Mouse (Mus musculus) cortical plate, adult 2 months (tissue): ENCODE data around the gene Sirt2. TPM values are rescaled to one million over a fixed set of nuclear protein-coding genes. Genes with fewer than 3 reads are reported as not detected.

ENCODE experiments used
- H3K27ac ChIP-seq: fragments of 200-500 bp; 2 replicates; pipeline ENCODE4 v1.5.1; 2012; ENCODE audit warnings: low read length, control low read depth, inconsistent platforms; ENCODE audit not compliant: insufficient read depth
- H3K4me1 ChIP-seq: fragments of 200-500 bp; 2 replicates; pipeline ENCODE4 v1.6.1; 2011; ENCODE audit warnings: low read length; ENCODE audit not compliant: control insufficient read depth, insufficient read depth
- H3K4me3 ChIP-seq: fragments of 200-500 bp; 2 replicates; pipeline ENCODE4 v1.5.1; 2011; ENCODE audit warnings: mild to moderate bottlenecking, low read length, control low read depth; ENCODE audit not compliant: insufficient read depth
- CTCF ChIP-seq: fragments of 200-500 bp; IDR thresholded peaks from 2 replicates; pipeline ENCODE4 v1.5.1; 2011; ENCODE audit warnings: mild to moderate bottlenecking, control low read depth, low read length; ENCODE audit not compliant: insufficient read depth; ENCODE audit errors: extremely low read depth
- POLR2A ChIP-seq: fragments of 200-500 bp; IDR thresholded peaks from 2 replicates; pipeline ENCODE4 v1.6.1; 2011; ENCODE audit warnings: mild to moderate bottlenecking, low read length, control low read depth; ENCODE audit not compliant: insufficient read depth; ENCODE audit errors: extremely low read depth
- polyA plus RNA-seq: library from polyadenylated mRNA; depleted of rRNA; stranded (reverse); fragments of >200 nt; gene quantifications from 2 replicates; pipeline ENCODE4 v1.2.3, GENCODE M21; 2012; rRNA removed

The Sirt2 gene
- polyA plus RNA-seq, 1 experiment, result 291 TPM

DNA sequence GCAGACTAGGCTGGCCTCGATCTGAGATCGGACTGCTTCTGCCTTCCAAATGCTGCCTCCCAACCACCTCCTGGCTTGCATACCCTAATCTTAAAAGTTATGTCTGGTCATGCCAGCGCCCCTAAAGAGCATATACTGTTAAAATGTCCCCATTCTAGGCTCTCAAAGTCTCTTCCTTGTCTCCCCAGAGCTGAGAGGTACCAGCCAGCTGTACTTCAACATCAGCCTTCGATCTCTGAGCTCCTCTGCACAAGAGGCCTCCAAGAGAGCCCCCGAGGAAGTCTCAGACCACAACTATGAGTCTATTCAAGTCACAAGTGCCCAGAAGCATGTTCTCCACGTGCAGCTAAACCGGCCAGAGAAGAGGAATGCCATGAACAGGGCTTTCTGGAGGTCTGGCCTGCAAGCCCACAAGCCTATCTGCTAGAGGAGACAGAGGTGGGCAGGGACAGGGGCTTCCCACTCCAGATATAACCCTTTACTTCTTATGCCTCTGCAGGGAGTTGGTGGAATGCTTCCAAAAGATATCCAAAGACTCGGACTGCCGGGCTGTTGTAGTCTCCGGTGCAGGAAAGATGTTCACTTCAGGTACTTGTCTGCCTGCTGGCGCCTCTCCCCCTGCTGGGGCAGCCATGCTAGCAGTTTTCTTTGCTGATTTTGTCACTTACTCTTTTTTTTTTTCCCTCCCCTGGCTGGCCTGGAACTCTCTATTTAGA is 59.3 kb downstream of the Sirt2 start:
- H3K27ac ChIP-seq, result peak overlapping the region; percentile 85
- TF ChIP-seq CTCF, result no peak
- no peak for TF ChIP-seq POLR2A
- peak overlapping the region; percentile 47 for H3K4me3 ChIP-seq
- peaks cover 7% of the 10 kb centered on the region for H3K4me1 ChIP-seq

DNA sequence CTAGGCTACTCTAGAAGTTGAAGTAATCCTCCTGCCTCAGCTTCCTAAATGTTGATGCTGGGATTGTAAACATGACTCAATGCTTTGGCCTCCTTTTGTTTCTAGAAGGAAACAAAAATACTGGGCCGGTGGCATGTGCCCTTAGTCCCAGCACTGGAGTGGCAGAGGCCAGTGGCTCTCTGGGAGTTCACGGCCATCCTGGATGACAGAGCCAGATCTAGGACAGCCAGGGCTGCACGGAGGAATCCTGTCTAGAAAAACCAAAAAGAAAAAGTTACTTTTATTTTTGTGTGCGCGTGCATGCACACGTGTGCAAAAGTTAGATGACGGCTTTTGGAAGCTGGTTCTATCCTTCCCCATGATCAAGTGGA is 59.9 kb downstream of the Sirt2 start:
- Histone ChIP-seq H3K4me1 (peaks cover 3% of the 10 kb centered on the region), H3K4me3 (no peak overlapping the region), H3K27ac (no peak overlapping the region)
- no peak for TF ChIP-seq POLR2A
- TF ChIP-seq CTCF, result no peak

- no peak overlapping the region for H3K4me3 ChIP-seq
- peaks cover 3% of the 10 kb centered on the region for H3K4me1 ChIP-seq
- no peak for TF ChIP-seq CTCF
- no peak for TF ChIP-seq POLR2A
- H3K27ac ChIP-seq, result no peak overlapping the region
These were observed 60.8 kb downstream of the Sirt2 start for GRCm38 (mm10) chr7:28827338-28827737.

- TF ChIP-seq POLR2A (no peak), CTCF (no peak)
- H3K4me3 ChIP-seq, result no peak overlapping the region
- H3K27ac ChIP-seq, result no peak overlapping the region
- H3K4me1 ChIP-seq, result peaks cover 1% of the 10 kb centered on the region; the same call in 1 of the 2 replicates
These were observed 63.3 kb downstream of the Sirt2 start for GRCm38 (mm10) chr7:28829821-28830220.

DNA sequence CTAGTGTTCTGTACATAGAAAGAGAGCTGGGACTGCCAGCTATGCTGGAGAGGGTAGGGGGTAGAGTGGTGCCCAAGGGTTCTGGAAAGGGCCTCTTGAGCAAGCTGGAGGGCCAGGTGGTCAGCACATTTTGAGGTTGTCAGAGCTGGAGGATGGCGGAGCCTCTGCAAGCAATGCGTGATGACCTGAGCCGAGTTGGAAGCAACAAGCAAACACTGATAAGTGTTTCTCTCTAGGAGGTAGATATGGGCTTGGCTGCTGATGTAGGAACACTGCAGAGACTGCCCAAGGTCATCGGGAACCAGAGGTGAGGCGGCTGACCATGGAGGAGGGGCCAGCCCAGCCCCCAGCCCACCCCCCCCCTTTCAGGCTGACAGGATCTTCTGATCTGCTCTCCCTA is 64.4 kb downstream of the Sirt2 start:
- Histone ChIP-seq H3K4me3 (no peak overlapping the region), H3K4me1 (no peaks in the 10 kb centered on the region; the same call in 1 of the 2 replicates), H3K27ac (no peak overlapping the region)
- no peak for TF ChIP-seq POLR2A

DNA sequence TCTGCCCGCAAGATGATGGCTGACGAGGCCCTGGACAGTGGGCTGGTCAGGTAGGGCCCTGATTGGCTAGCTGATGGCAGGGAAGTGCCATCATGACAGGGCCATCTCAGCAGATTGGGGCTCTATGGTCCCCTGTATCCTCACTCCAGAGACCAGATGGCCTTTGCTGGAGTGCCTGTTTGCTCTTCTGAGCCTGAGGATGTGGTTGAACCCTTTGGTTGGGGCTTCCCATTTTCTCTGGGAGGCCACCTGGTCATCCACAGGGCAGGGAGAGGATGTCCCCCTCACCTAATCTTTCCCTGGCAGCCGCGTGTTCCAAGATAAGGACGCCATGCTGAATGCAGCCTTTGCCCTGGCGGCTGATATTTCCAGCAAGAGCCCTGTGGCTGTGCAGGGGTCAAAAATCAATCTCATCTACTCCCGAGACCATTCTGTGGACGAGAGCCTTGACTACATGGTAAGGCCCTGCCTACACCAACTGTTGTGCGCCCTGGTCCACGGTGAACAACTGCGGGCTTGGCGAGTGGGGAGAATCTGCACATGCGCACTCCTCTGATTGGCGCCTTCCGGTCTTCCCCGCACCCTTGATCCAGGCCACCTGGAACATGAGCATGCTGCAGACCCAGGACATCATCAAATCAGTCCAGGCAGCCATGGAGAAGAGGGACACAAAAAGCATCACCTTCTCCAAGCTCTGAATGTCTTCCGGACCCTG is 65.0 kb downstream of the Sirt2 start:
- H3K4me3 ChIP-seq, result no peak overlapping the region
- H3K4me1 ChIP-seq, result no peaks in the 10 kb centered on the region; the same call in 1 of the 2 replicates
- no peak for TF ChIP-seq POLR2A
- TF ChIP-seq CTCF, result no peak
- H3K27ac ChIP-seq, result no peak overlapping the region

GRCm38 (mm10) chr7:28832137-28832536 is 65.6 kb downstream of the Sirt2 start:
- H3K4me3 ChIP-seq, result no peak overlapping the region
- no peak for TF ChIP-seq POLR2A
- TF ChIP-seq CTCF, result no peak
- no peaks in the 10 kb centered on the region; the same call in 1 of the 2 replicates for H3K4me1 ChIP-seq
- no peak overlapping the region for H3K27ac ChIP-seq

GRCm38 (mm10) chr7:28833723-28834347 is 67.3 kb downstream of the Sirt2 start, which contains the start of gene Lgals4:
Gene Lgals4, plus strand, starts transcription at chr7:28833854.
- TF ChIP-seq POLR2A, result no peak
- TF ChIP-seq CTCF, result no peak
- no peaks in the 10 kb centered on the region; the same call in 1 of the 2 replicates for H3K4me1 ChIP-seq
- H3K4me3 ChIP-seq, result no peak within 1 kb of the TSS
- no peak within 1 kb of the TSS for H3K27ac ChIP-seq

GRCm38 (mm10) chr7:28836936-28837335 is 70.4 kb downstream of the Sirt2 start:
- no peak overlapping the region for H3K4me3 ChIP-seq
- TF ChIP-seq CTCF, result no peak
- TF ChIP-seq POLR2A, result no peak
- no peak overlapping the region for H3K27ac ChIP-seq
- H3K4me1 ChIP-seq, result no peaks in the 10 kb centered on the region

Other genes starting within 250 kb of the Sirt2 start
- not detected in 2 replicates for gene Ifnl3, start 243.9 kb upstream of the Sirt2 start, polyA plus RNA-seq
- gene Sycn, start 225.8 kb upstream of the Sirt2 start, polyA plus RNA-seq, result not detected in 2 replicates
- 0.10 and 0.15 TPM in 2 replicates for gene Nccrp1, start 219.5 kb upstream of the Sirt2 start, polyA plus RNA-seq
- gene Samd4b, start 168.6 kb upstream of the Sirt2 start, polyA plus RNA-seq, result 59.0 and 63.8 TPM in 2 replicates
- 8.0 and 8.2 TPM in 2 replicates for gene Pak4, start 168.6 kb upstream of the Sirt2 start, polyA plus RNA-seq
- gene Acp7, start 135.4 kb upstream of the Sirt2 start, polyA plus RNA-seq, result 0.89 and 1.3 TPM in 2 replicates
- 37.5 and 45.6 TPM in 2 replicates for gene Fbxo27, start 73.9 kb upstream of the Sirt2 start, polyA plus RNA-seq
- gene Fbxo17, start 49.9 kb upstream of the Sirt2 start, polyA plus RNA-seq, result 3.0 and 3.4 TPM in 2 replicates
- 94.0 and 104 TPM in 2 replicates for gene Mrps12, start 24.9 kb upstream of the Sirt2 start, polyA plus RNA-seq
- gene Sars2, start 24.7 kb upstream of the Sirt2 start, polyA plus RNA-seq, result 15.2 and 15.5 TPM in 2 replicates
- 2.9 and 4.5 TPM in 2 replicates for gene Ccer2, start 10.6 kb upstream of the Sirt2 start, polyA plus RNA-seq
- gene Nfkbib, start 777 bp downstream of the Sirt2 start, polyA plus RNA-seq, result 34.0 and 36.4 TPM in 2 replicates
- gene Rinl, start 22.2 kb downstream of the Sirt2 start, polyA plus RNA-seq, result 2.3 and 2.4 TPM in 2 replicates
- gene Hnrnpl, start 41.8 kb downstream of the Sirt2 start, polyA plus RNA-seq, result 350 and 362 TPM in 2 replicates
- gene Ech1, start 58.5 kb downstream of the Sirt2 start, polyA plus RNA-seq, result 90.4 and 92.9 TPM in 2 replicates
- 8.2 and 9.5 TPM in 2 replicates for gene Lgals4, start 67.1 kb downstream of the Sirt2 start, polyA plus RNA-seq
- 1.2 and 1.3 TPM in 2 replicates for gene Lgals7, start 97.1 kb downstream of the Sirt2 start, polyA plus RNA-seq
- gene Capn12, start 114.7 kb downstream of the Sirt2 start, polyA plus RNA-seq, result 1.2 and 1.8 TPM in 2 replicates
- gene Actn4, start 195.6 kb downstream of the Sirt2 start, polyA plus RNA-seq, result 170 and 178 TPM in 2 replicates
- gene Eif3k, start 215.1 kb downstream of the Sirt2 start, polyA plus RNA-seq, result 307 and 320 TPM in 2 replicates
- 2.2 and 2.8 TPM in 2 replicates for gene Map4k1, start 215.3 kb downstream of the Sirt2 start, polyA plus RNA-seq